Mouse (Mus musculus) common myeloid progenitor, adult 5-6 weeks (primary cell): ENCODE data around the gene Upp2. TPM values are rescaled to one million over a fixed set of nuclear protein-coding genes. Genes with fewer than 3 reads are reported as not detected.

Experiments used
- ATAC-seq: replicated peaks from 2 replicates; pipeline ENCODE4 v1.8.0; 2016; ENCODE audit warnings: low read depth, mild to moderate bottlenecking, moderate TSS enrichment, inconsistent platforms; ENCODE audit not compliant: poor library complexity, severe bottlenecking
- total RNA-seq: library from RNA; stranded (forward); fragments of 200-1000, 187-1606 nt; gene quantifications from 2 replicates; pipeline ENCODE4 v1.2.3, GENCODE M21; 2017

The Upp2 gene
- total RNA-seq, 1 experiment from 2014 or later: 1.6 TPM

- no peak for ATAC-seq
Observed at GRCm38 (mm10) chr2:58549960-58550359, 17.1 kb upstream of the Upp2 start.

DNA sequence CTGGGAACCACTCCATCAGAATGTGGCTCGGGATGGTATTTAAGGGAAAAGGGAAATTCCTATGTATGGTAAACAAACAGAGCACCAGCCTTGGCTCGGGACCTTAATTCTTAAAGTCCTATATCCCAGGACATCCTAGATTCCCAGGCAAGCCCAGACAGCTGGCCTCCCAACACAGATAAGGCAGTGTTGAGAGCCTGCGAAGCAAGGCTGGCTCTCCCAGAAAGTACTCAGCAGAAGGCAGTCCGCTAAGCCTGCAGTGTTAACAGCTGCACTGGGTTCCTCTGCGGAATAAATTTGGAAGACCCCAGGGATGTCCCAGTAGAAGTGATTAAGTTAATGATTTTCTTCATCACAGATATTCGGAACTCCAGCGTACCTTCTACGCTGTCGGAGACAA, 16.6 kb upstream of the Upp2 start:
- ATAC-seq: no peak

DNA sequence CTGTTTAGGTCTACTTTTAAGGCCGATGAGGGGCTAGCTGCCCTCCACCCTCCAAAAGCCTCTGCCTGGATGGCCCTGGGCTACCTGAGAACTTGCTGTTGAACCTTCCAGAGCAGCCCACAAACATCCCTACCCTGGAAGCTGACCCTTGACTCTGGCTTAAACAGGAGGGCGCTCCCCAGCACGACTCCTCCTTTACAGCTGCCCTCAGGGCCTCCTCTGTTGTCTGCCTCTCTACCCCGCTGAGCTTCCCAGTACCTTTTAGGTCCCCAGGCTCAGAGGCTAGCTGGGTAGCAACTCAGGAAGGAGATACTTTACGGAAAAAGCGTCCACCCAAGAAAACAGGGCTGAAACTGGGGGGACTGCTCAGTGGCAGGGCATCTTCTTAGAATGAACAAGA, 15.2 kb upstream of the Upp2 start:
- no peak for ATAC-seq

DNA sequence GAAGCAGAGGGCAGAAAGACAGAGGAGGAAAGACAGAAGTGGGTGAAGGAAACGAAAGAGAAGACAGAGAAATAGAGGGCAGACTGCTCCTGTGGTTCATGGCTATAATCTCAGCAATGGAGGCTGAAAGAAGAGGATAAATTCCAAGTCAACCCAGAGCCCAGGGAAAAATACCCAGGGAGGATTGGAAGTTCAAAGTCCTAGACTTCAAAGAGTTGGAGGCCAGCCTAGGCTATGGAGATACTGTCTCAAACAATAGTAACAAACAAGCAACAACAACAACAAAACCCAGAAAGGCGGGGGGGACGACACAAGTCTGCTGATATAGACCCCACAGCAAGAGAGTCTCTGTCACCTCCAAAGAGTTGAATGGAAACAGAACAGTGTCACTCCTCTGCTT, 14.8 kb upstream of the Upp2 start:
- no peak for ATAC-seq

- no peak for ATAC-seq
Observed at GRCm38 (mm10) chr2:58557045-58557845, 9.9 kb upstream of the Upp2 start.

- no peak for ATAC-seq
Observed at GRCm38 (mm10) chr2:58562137-58562536, 5.0 kb upstream of the Upp2 start.

DNA sequence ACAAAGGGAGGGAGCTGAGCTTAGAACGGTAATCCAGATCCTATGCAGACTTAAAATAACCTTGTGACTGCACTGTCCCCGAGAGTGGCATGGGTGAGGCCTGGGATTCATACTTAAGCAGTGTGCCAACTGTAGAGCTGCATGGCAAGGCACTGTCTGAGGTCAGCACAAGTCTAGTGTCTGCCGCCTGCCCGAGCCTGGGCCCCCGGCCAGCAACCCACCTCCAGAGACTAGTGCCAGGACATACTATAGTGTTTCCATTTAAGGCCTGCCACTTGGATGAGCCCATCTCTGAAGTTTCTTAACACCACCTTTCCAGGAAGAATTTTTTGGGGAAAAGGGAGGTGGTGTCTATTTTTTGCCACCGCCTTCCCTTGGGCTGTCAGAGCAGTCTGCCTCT, 1.8 kb upstream of the Upp2 start:
- no peak for ATAC-seq

GRCm38 (mm10) chr2:58566049-58566409, 1.1 kb upstream of the Upp2 start:
- ATAC-seq: no peak

- ATAC-seq: peak; percentile 46
Observed at GRCm38 (mm10) chr2:58566410-58567065, 560 bp upstream of the Upp2 start.

DNA sequence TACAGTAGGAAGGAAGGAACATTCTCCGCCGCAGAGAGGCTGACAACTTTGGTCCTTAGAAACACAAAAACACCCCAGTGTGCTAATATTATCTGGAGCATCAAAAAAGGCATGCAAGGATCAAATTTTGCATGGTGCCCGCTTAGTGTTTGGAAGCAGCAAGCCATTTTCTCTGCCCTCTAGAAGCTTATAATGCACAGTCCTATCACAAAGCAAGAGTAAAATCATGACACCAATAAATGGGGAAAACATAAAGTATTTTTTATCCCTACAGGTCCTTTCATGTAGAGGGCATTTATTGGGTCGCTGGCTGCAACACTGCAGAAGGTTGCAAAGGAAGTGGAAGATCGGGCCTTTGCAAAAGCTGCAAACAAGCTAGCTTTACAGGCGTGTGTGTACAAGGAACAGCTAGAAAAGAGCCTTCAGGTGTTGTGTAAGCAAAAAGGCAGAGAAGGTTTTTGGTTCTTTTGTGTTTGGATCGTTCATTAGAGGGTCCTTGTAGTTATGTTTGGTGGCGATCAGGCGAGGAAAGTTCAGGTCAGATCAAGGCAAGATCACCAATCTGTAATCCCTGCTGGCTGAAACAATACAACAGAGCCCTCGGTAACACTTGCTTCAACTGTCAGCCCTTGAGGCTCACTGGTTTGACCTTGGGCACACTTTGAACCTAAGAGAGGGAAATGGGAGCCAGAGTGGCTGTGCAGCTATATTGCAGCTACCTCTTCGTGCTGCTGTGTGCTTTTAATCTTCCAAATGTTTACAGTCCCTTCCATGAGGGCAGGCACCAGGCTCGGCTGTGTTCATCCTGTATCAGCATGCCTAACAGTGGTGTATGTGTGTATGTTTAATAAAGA, 995 bp downstream of the Upp2 start:
- ATAC-seq: no peak

- no peak for ATAC-seq
Observed at GRCm38 (mm10) chr2:58568841-58569645, 1.9 kb downstream of the Upp2 start.

GRCm38 (mm10) chr2:58574167-58574566, 7.1 kb downstream of the Upp2 start:
- ATAC-seq: 0 out of 2 replicates have a peak, but pooled peaks have one; percentile 29

DNA sequence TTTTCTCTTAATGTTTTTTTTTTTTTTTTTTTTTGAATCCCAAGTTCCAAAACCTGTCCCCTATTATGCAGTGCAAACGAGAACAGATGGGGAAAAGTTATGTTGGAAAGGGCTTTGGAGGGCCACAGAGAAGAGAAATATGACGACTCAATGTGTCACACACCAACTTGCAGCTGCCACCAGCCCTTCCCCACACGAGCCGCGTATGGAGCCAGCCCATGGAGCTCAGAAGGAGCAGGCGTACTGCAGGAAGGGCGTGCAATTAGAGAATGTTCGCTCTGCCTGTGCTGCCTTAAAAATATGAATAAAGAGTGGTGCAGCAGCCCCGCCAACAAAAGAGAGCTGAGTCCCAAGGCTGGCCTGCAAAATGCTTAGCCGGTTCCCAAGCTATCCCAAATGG, 19.2 kb downstream of the Upp2 start:
- no peak for ATAC-seq

GRCm38 (mm10) chr2:58589637-58590036, 22.5 kb downstream of the Upp2 start:
- ATAC-seq: no peak

- ATAC-seq: no peak
Observed at GRCm38 (mm10) chr2:58590055-58590454, 23.0 kb downstream of the Upp2 start.

- no peak for ATAC-seq
Observed at GRCm38 (mm10) chr2:58595350-58595749, 28.3 kb downstream of the Upp2 start.

- no peak for ATAC-seq
Observed at GRCm38 (mm10) chr2:58596774-58597342, 29.8 kb downstream of the Upp2 start.

DNA sequence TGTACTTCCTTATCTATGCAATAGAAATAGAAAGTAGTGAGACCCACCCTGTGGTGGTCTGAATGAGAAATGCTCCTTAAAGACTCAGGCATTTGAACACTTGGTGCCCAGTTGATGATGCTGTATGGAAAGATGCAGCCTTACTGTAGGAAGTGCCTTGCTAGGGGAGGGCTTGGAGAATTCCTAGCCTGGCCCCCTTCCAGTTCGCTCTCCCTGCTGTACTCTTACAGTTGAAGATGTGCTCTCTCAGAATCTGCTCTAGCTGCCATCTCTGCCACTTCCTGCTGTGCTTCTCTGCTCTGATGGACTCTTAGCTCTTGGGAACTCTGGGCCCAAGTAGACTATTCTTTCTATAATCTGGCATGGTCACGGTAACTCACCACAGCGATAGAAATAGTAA, 30.5 kb downstream of the Upp2 start:
- no peak for ATAC-seq

DNA sequence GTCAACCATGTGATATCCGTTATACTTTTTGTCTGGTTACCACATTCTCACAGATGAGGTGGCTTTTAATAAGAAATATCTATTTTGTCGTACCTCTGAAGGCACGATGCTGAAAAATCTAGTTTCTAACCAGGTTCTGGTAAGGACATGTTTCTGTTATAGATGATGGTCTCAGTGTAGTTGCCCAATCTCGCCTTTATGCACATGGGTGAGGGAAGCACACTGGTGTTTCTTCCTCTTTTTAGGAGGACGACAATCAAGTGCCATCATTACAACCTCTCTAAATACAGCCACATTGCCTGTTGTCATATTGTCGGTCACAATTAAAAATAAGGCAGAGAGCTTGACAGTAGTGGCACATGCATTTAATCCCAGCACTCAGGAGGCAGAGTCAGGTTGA, 32.5 kb downstream of the Upp2 start:
- peak; percentile 80 for ATAC-seq

- no peak for ATAC-seq
Observed at GRCm38 (mm10) chr2:58601382-58601781, 34.3 kb downstream of the Upp2 start.
